Mouse (Mus musculus) forebrain, embryonic 13.5 days (tissue): ENCODE data around the gene Hgd. TPM values are rescaled to one million over a fixed set of nuclear protein-coding genes. Genes with fewer than 3 reads are reported as not detected.

ENCODE experiments used
- ATAC-seq: fragments of 200-750 bp; cut with Nextera tagmentation; 2 replicates; pipeline ENCODE4 v1.8.0; 2017
- H3K27ac ChIP-seq: fragments of 300-500 bp; sonication (generic); 2 replicates; pipeline ENCODE4 v1.5.1; 2015; ENCODE audit warnings: inconsistent platforms, mild to moderate bottlenecking, moderate library complexity
- H3K27me3 ChIP-seq: fragments of 300-500 bp; sonication (generic); 2 replicates; pipeline ENCODE4 v1.6.1; 2015; ENCODE audit warnings: mild to moderate bottlenecking, inconsistent platforms
- H3K36me3 ChIP-seq: fragments of 300-500 bp; sonication (generic); 2 replicates; pipeline ENCODE4 v1.6.1; 2015; ENCODE audit warnings: mild to moderate bottlenecking, inconsistent platforms; ENCODE audit not compliant: poor library complexity, severe bottlenecking
- H3K4me1 ChIP-seq: fragments of 300-500 bp; sonication (generic); 2 replicates; pipeline ENCODE4 v1.6.1; 2015; ENCODE audit warnings: inconsistent platforms
- H3K4me2 ChIP-seq: fragments of 300-500 bp; sonication (generic); 2 replicates; pipeline ENCODE4 v1.6.1; 2015; ENCODE audit warnings: inconsistent platforms, mild to moderate bottlenecking, moderate library complexity
- H3K4me3 ChIP-seq: fragments of 300-500 bp; sonication (generic); 2 replicates; pipeline ENCODE4 v1.5.1; 2015; ENCODE audit warnings: mild to moderate bottlenecking, inconsistent platforms
- H3K9ac ChIP-seq: fragments of 300-500 bp; sonication (generic); 2 replicates; pipeline ENCODE4 v1.6.1; 2015; ENCODE audit warnings: mild to moderate bottlenecking, inconsistent platforms
- H3K9me3 ChIP-seq: fragments of 300-500 bp; sonication (generic); replicated peaks from 2 replicates; pipeline ENCODE4 v1.6.1; 2016; ENCODE audit warnings: inconsistent platforms
- WGBS: fragments of 180-500 bp; shearing (Covaris S2); methylation state at CpG from one replicate; pipeline ENCODE4 v1.1.7; 2015; 5-methylcytosine and 5-hydroxymethylcytosine counted together
- polyA plus RNA-seq: library from polyadenylated mRNA; unstranded; fragments of >200 nt; fragmentation: Nextera tagmentation; extraction: Ambion mirVana; gene quantifications from 2 replicates; pipeline ENCODE4 v1.2.1, GENCODE M21; 2015

The Hgd gene
- polyA plus RNA-seq, 1 experiment from 2014 or later = 0.27 TPM

GRCm38 (mm10) chr16:37680831-37681230 lies 100.9 kb downstream of the Hgd start:
- Histone ChIP-seq H3K27me3 (no peaks in the 10 kb centered on the region), H3K4me3 (no peak overlapping the region), H3K36me3 (no peaks in the 10 kb centered on the region), H3K4me1 (peaks cover 44% of the 10 kb centered on the region), H3K9me3 (no peaks in the 10 kb centered on the region), H3K27ac (no peak overlapping the region), H3K9ac (no peak overlapping the region), H3K4me2 (no peak overlapping the region)
- WGBS = 72% methylated on average over 8 of the region's 8 CpGs
- ATAC-seq = no peak

Other genes with a start within 250 kb of the Hgd start
- gene Stxbp5l, start 195.2 kb upstream of the Hgd start, polyA plus RNA-seq = 4.5 and 4.7 TPM in 2 replicates
- gene Gtf2e1, start 40.4 kb upstream of the Hgd start, polyA plus RNA-seq = 41.9 and 43.0 TPM in 2 replicates
- 25.9 and 28.1 TPM in 2 replicates for gene Rabl3, start 40.3 kb upstream of the Hgd start, polyA plus RNA-seq
- gene Ndufb4, start 74.3 kb downstream of the Hgd start, polyA plus RNA-seq = 59.4 and 75.9 TPM in 2 replicates
- 81.8 and 82.7 TPM in 2 replicates for gene Fstl1, start 196.7 kb downstream of the Hgd start, polyA plus RNA-seq